Mouse (Mus musculus) midbrain, embryonic 16.5 days (tissue): ENCODE measurements around the gene Abcb11. TPM values are rescaled to one million over a fixed set of nuclear protein-coding genes. Genes with fewer than 3 reads are reported as not detected.

Experiments used
- ATAC-seq: fragments of 200-750 bp; cut with Nextera tagmentation; 2 replicates; pipeline ENCODE4 v1.8.0; 2017; ENCODE audit warnings: moderate TSS enrichment
- H3K27ac ChIP-seq: fragments of 300-500 bp; sonication (generic); 2 replicates; pipeline ENCODE4 v1.5.1; 2014; ENCODE audit warnings: mild to moderate bottlenecking, low read length, mixed read lengths
- H3K27me3 ChIP-seq: fragments of 300-500 bp; sonication (generic); 2 replicates; pipeline ENCODE4 v1.6.1; 2014; ENCODE audit warnings: low read depth, low read length, mixed read lengths; ENCODE audit not compliant: control insufficient read depth, insufficient read depth
- H3K36me3 ChIP-seq: fragments of 300-500 bp; sonication (generic); 2 replicates; pipeline ENCODE4 v1.6.1; 2014; ENCODE audit warnings: mild to moderate bottlenecking, low read length, moderate library complexity, mixed read lengths; ENCODE audit not compliant: control insufficient read depth, insufficient read depth
- H3K4me1 ChIP-seq: fragments of 300-500 bp; sonication (generic); 2 replicates; pipeline ENCODE4 v1.6.1; 2014; ENCODE audit warnings: mild to moderate bottlenecking, low read length, mixed read lengths; ENCODE audit not compliant: control insufficient read depth, insufficient read depth
- H3K4me2 ChIP-seq: fragments of 300-500 bp; sonication (generic); 2 replicates; pipeline ENCODE4 v1.6.1; 2014; ENCODE audit warnings: mild to moderate bottlenecking, low read length, mixed read lengths
- H3K4me3 ChIP-seq: fragments of 300-500 bp; sonication (generic); 2 replicates; pipeline ENCODE4 v1.5.1; 2014; ENCODE audit warnings: low read depth, mild to moderate bottlenecking, low read length, moderate library complexity, mixed read lengths
- H3K9ac ChIP-seq: fragments of 300-500 bp; sonication (generic); 2 replicates; pipeline ENCODE4 v1.6.1; 2014; ENCODE audit warnings: low read depth, low read length, mixed read lengths
- H3K9me3 ChIP-seq: fragments of 300-500 bp; sonication (generic); replicated peaks from 2 replicates; pipeline ENCODE4 v1.6.1; 2014; ENCODE audit warnings: mild to moderate bottlenecking, low read length, mixed read lengths; ENCODE audit not compliant: control insufficient read depth, poor library complexity, severe bottlenecking
- WGBS: fragments of 180-500 bp; shearing (Covaris S2); extraction: QIAGEN DNeasy Blood & Tissue Kit; methylation state at CpG from one replicate; pipeline ENCODE4 v1.1.7; 2014; 5-methylcytosine and 5-hydroxymethylcytosine counted together
- polyA plus RNA-seq: library from polyadenylated mRNA; unstranded; fragments of >200 nt; fragmentation: Nextera tagmentation; extraction: Ambion mirVana; gene quantifications from 2 replicates; pipeline ENCODE4 v1.2.1, GENCODE M21; 2015

Abcb11 gene
- polyA plus RNA-seq: not detected in 2 replicates

DNA sequence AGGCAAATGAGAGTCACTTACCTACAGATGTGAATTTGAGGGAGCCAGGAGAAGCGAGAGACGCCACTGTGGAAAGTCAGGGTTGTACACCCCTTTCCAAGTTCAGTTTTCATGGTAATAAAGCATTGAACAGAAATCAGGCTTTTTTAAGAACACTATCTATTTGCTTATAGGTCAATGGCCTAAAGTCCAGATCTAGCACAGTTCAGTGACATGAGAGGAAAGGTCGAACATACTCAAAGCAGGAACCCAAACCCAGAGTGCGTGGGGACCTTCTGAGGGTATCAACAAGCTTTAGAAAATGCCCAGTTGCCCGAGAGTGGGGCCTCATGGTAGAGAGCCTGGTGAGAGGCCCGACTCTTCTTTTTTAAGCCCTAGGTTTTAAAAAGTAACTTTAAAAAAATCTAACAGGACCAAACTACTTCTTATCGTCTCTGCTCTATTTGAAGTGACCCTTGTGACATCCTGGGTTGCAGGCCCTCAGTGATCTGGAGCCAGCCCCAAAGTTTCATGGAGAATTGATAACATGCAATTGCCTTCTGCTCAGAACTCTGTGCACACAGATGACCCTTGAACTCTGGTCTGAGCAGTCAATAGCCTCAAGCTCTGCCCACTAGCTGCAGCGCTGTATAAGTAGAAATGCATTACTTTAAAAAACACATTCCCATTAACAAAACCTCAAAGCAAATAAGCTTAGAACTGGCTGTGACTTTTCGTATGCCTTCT, at the start of gene Abcb11:
Abcb11 (minus strand) TSS at position 121 of the 726 bp plus-strand sequence.
- WGBS: 93% methylated on average over 9 of the region's 9 CpGs
- Histone ChIP-seq H3K9ac (no peak within 1 kb of the TSS), H3K4me3 (no peak within 1 kb of the TSS)

DNA sequence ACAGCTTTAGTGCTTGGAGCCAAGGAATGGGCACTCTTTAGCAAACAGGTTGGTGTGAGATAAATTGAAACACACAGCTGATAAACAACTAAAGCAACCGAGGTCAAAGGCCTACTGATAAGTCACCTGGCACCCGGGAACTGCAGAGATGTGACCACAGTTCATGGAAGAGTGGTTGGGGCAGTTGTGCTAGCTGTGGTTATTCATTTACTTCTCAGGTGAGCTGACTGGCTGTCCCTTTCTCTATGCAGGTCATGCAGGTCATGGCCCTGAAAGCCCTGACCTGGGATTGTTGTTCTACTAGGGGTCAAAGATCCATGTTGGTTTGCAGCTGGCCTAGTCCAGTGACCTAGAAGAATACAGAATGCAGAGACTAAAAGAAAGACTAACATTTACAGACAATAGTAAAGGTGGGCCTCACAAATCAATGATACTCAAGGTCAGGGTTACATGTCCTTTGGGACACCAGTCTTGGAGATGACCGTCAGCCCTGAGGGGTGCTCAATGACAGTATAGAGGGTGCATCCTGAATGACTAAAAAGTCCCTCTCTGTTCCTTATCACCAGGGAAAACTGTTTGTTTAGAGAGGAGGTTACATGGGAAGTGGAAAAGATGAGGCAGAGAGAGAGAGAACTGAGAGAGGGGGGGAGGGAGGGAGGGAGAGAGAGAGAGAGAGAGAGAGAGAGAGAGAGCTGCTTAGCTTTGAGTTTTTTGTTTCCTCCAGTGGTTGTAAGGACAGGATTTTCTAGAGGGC, 43.9 kb upstream of the Abcb11 start:
- H3K27ac ChIP-seq: no peak overlapping the region

More for the DNA sequence above, at the start of gene Abcb11:
- Histone ChIP-seq H3K27me3 (no peaks in the 10 kb centered on the region), H3K4me1 (no peaks in the 10 kb centered on the region), H3K9me3 (no peaks in the 10 kb centered on the region), H3K4me2 (no peak within 1 kb of the TSS), H3K27ac (no peak within 1 kb of the TSS), H3K36me3 (no peaks in the 10 kb centered on the region)
- no peak for ATAC-seq

DNA sequence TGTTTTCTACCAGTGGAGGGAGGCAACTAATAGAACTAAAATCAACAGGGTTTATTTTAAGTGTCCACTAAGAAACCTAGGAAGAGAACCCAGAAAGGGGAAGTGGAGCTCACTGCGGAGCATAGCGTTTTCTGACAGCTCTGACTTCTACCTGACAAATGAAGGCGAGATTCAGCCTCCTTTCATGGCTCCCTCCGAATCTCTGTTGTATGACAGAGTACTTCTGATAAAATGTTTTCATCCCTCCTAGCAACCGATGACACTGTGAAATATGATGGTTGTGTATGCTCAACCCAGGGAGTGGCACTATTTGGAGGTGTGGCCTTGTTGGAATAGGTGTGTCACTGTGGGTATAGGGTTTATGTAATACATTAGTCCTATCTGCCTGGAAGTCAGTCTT, 40.4 kb upstream of the Abcb11 start:
- ATAC-seq: no peak
- WGBS: 91% methylated on average over 5 of the region's 5 CpGs
- H3K4me2 ChIP-seq: no peak overlapping the region
- H3K4me3 ChIP-seq: no peak overlapping the region
- no peaks in the 10 kb centered on the region for H3K9me3 ChIP-seq
- no peaks in the 10 kb centered on the region for H3K36me3 ChIP-seq
- H3K27ac ChIP-seq: no peak overlapping the region
- no peaks in the 10 kb centered on the region for H3K27me3 ChIP-seq
- H3K9ac ChIP-seq: no peak overlapping the region
- H3K4me1 ChIP-seq: no peaks in the 10 kb centered on the region

More for the DNA sequence above, 43.9 kb upstream of the Abcb11 start:
- no peaks in the 10 kb centered on the region for H3K36me3 ChIP-seq
- H3K4me3 ChIP-seq: no peak overlapping the region
- no peak for ATAC-seq
- H3K9ac ChIP-seq: no peak overlapping the region
- no peaks in the 10 kb centered on the region for H3K27me3 ChIP-seq
- no peak overlapping the region for H3K4me2 ChIP-seq
- H3K4me1 ChIP-seq: no peaks in the 10 kb centered on the region
- H3K9me3 ChIP-seq: no peaks in the 10 kb centered on the region
- 88% methylated on average over 3 of the region's 3 CpGs for whole genome bisulfite sequencing

DNA sequence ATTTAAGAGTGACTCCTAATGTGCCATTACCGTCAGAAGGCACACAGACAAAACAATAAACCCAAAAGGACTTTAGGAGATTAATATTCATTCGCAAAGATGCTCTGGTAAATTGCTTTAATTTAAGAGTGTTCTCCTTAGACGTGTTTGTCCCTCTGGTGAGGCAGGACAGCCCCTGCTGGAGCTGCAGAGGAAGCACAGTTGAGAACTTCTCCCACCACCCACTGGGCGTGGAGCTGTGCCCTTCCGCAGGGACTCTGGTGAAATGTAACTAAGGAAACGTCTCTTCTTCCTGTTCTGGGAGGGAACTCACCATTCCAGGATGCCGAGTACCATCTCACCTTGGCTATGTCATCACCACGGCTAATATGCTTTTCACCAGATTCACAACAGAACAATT, 39.3 kb upstream of the Abcb11 start:
- no peak for ATAC-seq
- no peaks in the 10 kb centered on the region for H3K27me3 ChIP-seq
- H3K4me2 ChIP-seq: no peak overlapping the region
- H3K27ac ChIP-seq: no peak overlapping the region
- H3K9me3 ChIP-seq: no peaks in the 10 kb centered on the region
- 53% methylated on average over 8 of the region's 8 CpGs for WGBS
- no peak overlapping the region for H3K9ac ChIP-seq
- no peak overlapping the region for H3K4me3 ChIP-seq
- no peaks in the 10 kb centered on the region for H3K4me1 ChIP-seq
- H3K36me3 ChIP-seq: no peaks in the 10 kb centered on the region

DNA sequence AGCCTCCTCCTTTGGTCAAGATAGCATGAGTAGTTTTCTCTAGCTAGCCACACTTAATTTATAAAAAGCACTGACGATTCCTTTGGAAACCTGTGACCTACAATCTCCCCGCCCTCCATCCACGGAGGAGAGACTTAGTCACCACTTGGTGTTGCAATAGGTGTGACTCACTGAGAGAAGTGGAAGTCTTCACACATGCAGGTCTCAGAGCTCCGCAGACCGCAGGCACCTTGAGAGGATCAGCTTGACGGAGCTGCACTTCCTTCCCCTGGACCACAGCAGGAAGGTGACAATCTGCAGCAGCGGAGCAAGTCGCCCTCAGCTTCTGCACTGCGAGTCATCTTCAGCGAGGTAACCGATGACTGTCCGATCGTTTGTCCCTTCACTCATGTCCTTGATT, 37.9 kb upstream of the Abcb11 start, which contains the start of gene Dhrs9:
Dhrs9 (plus strand) TSS at position 165 of the 400 bp plus-strand sequence.
- no peak for ATAC-seq
- 88% methylated on average over 13 of the region's 13 CpGs for WGBS
- Histone ChIP-seq H3K9ac (no peak within 1 kb of the TSS), H3K4me3 (no peak within 1 kb of the TSS), H3K27ac (no peak within 1 kb of the TSS), H3K4me2 (no peak within 1 kb of the TSS), H3K27me3 (no peaks in the 10 kb centered on the region), H3K9me3 (no peaks in the 10 kb centered on the region), H3K4me1 (no peaks in the 10 kb centered on the region), H3K36me3 (no peaks in the 10 kb centered on the region)

DNA sequence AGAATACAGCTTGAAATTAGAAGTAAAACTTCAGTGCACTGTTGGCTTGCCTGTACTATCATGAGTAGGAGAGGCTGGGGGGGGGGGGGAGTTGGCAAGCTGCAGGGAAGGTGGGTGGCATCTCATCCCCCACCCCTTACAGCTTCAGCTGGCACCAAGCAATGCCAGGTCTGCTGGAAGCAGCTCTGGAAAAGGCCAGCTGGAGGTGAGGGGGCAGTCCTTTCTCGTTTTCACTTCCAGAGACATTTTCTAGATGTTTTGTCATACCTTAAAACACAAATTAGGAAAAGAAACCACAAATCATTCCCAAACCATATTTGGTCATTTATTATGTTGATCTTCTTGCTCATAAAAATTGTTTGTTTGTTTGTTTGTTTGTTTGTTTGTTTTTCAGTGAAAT, 37.4 kb upstream of the Abcb11 start:
- H3K9me3 ChIP-seq: no peaks in the 10 kb centered on the region
- no peak for ATAC-seq
- WGBS: 62% methylated on average over 1 of the region's 1 CpGs

DNA sequence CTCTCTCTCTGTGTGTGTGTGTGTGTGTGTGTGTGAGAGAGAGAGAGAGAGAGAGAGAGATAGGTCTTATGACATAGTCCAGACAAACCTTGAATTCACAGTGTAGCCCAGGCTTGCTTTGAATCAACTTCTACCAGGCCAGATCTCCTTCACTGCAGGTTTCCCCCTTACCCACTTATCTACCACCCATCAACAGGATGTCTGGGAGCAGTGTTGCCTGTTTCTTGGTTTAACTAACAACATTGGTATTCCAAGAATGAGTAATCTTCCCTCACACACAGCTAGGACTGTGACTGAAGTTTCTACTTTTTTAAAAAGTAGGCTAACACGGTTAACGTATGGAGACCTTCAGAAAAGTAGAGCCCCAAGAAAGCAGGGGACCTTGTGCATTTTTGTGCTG, 34.4 kb upstream of the Abcb11 start:
- Histone ChIP-seq H3K4me2 (no peak overlapping the region), H3K27me3 (no peaks in the 10 kb centered on the region), H3K36me3 (no peaks in the 10 kb centered on the region), H3K9me3 (no peaks in the 10 kb centered on the region), H3K9ac (no peak overlapping the region), H3K27ac (no peak overlapping the region), H3K4me3 (no peak overlapping the region), H3K4me1 (no peaks in the 10 kb centered on the region)
- 83% methylated on average over 2 of the region's 2 CpGs for WGBS
- ATAC-seq: no peak

More for the DNA sequence above, 37.4 kb upstream of the Abcb11 start:
- Histone ChIP-seq H3K4me1 (no peaks in the 10 kb centered on the region), H3K4me2 (no peak overlapping the region), H3K27ac (no peak overlapping the region), H3K4me3 (no peak overlapping the region), H3K9ac (no peak overlapping the region), H3K27me3 (no peaks in the 10 kb centered on the region), H3K36me3 (no peaks in the 10 kb centered on the region)

DNA sequence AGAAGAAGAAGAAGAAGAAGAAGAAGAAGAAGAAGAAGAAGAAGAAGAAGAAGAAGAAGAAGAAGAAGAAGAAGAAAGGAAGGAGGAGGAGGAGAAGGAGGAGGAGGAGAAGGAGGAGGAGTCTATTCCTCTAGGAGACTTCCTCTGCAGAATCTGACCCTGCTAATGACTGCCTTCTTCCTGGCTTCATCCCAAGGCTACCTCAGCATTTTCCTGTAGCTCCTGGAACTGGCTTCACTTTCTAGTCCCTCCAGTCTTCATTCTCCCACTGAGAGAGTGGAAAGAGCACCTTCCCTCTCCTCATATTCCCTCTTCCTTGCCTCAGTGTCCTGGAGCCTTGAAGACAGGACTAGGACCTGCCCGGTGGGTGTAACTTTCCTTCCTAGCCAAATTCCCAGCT, 22.9 kb upstream of the Abcb11 start:
- Histone ChIP-seq H3K4me2 (no peak overlapping the region), H3K4me3 (no peak overlapping the region), H3K9me3 (no peaks in the 10 kb centered on the region), H3K36me3 (no peaks in the 10 kb centered on the region), H3K4me1 (no peaks in the 10 kb centered on the region), H3K9ac (no peak overlapping the region), H3K27me3 (no peaks in the 10 kb centered on the region), H3K27ac (no peak overlapping the region)
- WGBS: 93% methylated on average over 1 of the region's 1 CpGs
- ATAC-seq: no peak

DNA sequence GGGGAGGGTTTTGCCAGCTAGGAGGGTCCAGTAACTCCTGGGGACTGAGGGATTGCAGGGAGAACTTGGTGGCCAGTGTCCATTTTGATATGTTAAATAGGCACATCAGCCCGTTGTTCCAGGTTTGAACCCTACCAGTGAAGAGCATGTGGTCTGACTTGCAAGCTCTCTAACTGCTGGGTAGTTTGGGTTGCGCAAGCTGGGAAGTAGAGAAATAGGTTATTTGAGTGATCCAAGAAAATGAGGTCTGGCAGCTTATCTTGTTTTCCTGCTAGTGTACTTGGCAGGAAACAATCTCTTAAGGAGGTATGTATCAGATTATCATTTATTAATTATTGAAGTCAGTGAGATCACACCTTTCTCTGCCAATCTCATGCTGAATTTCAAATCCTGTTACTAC, 22.4 kb upstream of the Abcb11 start:
- no peaks in the 10 kb centered on the region for H3K27me3 ChIP-seq
- no peaks in the 10 kb centered on the region for H3K36me3 ChIP-seq
- no peak overlapping the region for H3K27ac ChIP-seq
- no peak overlapping the region for H3K4me2 ChIP-seq
- no peak overlapping the region for H3K9ac ChIP-seq
- H3K9me3 ChIP-seq: no peaks in the 10 kb centered on the region
- no peaks in the 10 kb centered on the region for H3K4me1 ChIP-seq
- 88% methylated on average over 2 of the region's 2 CpGs for WGBS
- ATAC-seq: no peak
- no peak overlapping the region for H3K4me3 ChIP-seq
